Mouse (Mus musculus): ENCODE measurements around the gene Mrnip.
"Not testable (repeated sequence)": the region's sequence is repeated elsewhere in the genome, so short reads cannot be mapped to it uniquely, and the experiment has no call there.

The Mrnip gene

GRCm38 (mm10) chr11:50174111-50174729, at the start of gene Mrnip:
Gene Mrnip (plus strand): TSS chr11:50174444.
- not testable (repeated sequence) for DNase-seq

DNA sequence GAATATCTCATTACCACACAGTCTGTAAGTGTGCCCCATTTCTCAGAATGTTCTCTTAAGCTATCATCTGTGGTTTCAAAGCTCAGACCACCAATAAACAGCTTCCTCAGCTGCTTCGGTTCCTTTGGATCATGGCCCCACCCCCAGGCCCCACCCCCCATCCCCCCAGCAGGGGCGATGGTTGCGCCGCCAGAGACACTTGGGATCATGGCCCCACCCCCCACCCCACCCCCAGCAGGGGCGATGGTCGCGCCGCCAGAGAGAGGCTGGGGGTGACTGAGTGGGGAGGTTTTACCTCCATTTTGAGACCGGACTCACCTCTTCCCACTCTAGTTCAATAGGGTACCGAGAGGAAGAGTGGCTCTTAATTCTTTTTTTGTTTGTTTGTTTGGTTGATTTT, 46.5 kb upstream of the Mrnip start:
- DNase-seq = no peak

GRCm38 (mm10) chr11:50130811-50131766, 43.2 kb upstream of the Mrnip start, which contains the start of gene Tbc1d9b:
Gene Tbc1d9b (plus strand): TSS chr11:50131396.
- peak; percentile 95 to 97 for DNase-seq

DNA sequence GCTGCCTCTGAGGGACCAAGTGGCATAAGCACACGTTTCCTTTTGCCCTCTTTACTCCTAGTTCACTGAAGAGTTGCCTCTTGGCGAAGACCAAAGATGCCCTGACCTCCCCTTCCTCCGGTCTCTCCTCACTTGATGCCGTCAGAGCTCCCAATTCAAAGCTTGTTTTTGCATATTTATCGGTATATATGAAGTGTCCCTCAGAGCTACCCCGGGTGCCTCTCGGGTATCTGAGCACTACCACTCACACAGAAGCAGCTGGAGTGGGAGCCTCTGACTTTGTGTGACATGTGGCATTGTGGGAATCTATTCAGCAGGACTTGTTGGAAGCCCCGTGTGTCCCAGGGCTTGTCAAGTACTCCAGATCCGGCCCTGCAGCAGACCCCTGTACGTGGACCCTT, 42.4 kb upstream of the Mrnip start:
- DNase-seq = peak in 1 of 2 experiments; percentile 36

- peak in 1 of 2 experiments; percentile 40 for DNase-seq
Measured at GRCm38 (mm10) chr11:50132265-50132664, 42.0 kb upstream of the Mrnip start.

DNA sequence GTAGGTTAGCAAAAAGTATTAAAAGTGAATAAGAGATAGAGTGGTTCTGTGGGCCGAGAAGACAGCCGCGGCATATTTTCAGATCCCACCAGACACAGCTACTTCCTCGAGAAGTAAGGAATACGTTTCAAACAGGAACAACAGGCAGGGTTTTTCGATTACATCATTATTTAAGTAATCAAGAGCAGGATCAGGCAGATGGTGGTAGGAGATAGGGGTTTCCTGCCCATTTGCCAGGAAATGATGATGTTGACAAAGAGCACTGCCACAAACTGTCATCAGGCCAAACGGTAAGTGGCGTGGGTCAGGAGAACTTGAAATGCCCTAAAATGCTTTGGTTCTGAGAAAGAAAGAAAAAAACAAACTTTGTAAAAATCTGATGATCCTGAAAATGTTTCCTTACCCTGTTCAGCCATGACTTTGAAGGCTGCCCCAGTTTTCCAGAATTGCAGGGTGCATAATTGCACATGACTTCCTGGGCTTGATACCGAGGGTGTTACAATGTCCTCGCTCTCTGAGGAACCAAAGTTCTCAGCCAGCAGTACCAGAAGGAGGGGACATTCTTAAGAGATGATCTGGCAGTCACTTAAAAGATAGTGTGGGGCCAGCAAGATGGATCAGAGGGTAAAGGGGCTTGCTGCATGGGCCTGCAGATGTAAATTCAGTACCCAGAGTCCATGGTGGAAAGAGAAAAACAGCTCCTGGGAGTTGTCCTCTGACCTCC, 39.9 kb upstream of the Mrnip start:
- no peak for DNase-seq

DNA sequence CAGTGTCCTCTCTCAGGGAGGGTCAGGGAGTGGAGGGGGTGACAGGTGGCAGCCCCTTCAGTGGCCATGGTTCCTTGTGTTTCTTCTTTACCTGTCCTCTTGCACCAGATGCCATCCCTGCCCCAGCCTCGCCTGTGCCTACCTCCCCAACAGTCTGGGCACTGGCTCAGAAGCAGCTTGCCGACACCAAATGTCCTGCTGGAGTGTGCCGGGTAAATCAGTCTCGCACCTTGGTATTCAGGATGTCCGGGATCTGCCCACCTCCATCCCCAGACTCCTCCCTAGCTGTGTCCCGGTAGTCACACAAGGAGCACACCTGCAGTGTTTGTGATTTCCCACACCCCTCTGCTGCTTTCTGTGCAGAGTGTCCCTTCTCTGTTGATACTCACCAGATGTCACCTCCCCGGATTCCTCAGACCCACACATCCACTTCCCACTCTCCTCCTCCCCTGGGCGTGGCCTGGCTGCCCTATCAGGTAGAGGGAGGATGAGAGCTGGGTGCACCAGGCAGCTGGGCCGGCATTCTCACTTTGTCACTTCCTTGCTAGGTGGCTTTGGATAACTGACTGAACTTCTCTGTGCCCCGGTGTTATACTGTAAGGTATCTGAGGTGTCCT, 35.9 kb upstream of the Mrnip start:
- DNase-seq = peak; percentile 68 to 72

DNA sequence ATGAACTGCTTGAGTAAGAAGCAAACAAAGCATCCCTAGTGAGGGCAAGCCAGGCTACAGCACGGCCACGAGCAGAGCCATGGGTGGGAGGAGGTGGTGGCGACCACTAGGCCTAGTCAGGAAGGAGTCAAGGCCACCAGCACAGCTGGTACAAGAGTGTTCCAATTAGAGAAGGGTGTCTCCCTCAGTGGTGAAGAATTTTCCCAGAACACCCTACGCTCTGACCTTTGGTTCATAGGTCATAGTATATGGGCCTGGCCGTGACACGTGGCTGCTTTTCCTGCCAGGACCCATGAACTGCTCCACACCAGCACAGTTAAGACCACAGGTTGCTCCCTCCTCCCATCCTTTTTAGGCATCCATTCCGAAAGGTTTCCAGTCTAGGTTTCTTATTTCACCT, 34.7 kb upstream of the Mrnip start:
- DNase-seq = no peak

- peak in 1 of 2 experiments; percentile 26 for DNase-seq
Measured at GRCm38 (mm10) chr11:50145529-50145928, 28.7 kb upstream of the Mrnip start.

GRCm38 (mm10) chr11:50146121-50146520, 28.1 kb upstream of the Mrnip start:
- no peak for DNase-seq

- DNase-seq = no peak
Measured at GRCm38 (mm10) chr11:50147267-50147957, 26.8 kb upstream of the Mrnip start.

DNA sequence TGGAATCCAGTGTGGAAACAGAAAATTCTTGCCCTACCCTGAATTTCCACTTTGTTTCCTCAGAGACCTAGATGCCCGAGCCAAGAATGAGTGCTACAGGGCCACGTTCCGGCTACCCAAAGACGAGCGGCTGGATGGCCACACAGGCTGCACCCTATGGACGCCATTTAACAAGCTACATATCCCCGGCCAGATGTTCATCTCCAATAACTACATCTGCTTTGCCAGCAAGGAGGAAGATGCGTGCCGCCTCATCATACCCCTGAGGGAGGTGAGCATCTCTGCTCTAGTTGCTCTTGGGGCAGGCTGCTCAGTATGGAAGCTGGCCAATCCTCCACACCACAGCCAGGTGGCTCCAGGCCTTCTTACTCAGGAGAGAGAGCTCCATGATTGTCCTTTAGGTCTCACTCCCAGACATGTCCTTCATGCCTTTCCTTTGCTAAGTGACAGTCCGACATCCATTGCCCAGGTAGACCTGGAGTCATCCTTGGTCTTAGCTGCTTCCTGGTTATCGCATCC, 26.2 kb upstream of the Mrnip start:
- peak; percentile 66 to 72 for DNase-seq

- no peak for DNase-seq
Measured at GRCm38 (mm10) chr11:50149200-50149599, 25.0 kb upstream of the Mrnip start.

- no peak for DNase-seq
Measured at GRCm38 (mm10) chr11:50149603-50150150, 24.6 kb upstream of the Mrnip start.

DNA sequence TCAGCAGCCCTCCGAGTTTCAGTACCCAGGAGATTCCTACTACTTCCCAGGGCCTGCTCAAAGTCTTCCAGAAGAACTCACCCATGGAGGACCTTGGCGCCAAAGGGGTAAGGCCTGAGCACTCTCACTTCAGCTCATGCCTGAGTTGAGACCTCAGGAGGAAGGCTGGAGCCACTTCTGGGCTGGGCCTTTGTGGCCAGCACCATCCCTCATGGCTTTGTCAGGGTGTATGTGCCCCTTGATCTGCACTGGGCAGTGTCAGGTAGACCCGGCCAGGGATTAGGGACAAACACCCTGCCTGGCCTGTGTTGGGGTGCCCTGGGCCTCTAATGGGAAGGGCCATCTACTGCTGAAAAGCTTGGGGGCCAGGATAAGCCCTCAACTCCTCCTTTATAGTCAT, 22.9 kb upstream of the Mrnip start:
- DNase-seq = no peak

DNA sequence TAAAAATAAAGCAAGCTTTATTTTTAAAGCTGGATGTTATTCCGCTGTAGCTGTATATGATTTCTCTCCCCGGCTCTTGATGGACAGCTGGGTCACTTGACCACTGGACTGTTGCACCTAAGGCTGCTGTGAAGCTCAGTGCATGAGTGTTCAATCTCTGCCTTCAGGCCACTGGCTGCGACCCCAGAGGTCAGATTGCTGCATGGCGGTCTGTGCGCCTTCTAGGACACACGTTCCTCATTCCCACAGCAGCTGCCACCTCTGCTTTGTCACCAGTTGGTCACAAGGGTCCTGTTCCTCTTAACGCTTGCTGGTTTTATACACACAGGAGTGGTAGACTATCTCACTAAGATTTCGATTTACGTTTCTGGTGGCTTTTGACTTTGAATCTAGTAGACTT, 20.1 kb upstream of the Mrnip start:
- no peak for DNase-seq

DNA sequence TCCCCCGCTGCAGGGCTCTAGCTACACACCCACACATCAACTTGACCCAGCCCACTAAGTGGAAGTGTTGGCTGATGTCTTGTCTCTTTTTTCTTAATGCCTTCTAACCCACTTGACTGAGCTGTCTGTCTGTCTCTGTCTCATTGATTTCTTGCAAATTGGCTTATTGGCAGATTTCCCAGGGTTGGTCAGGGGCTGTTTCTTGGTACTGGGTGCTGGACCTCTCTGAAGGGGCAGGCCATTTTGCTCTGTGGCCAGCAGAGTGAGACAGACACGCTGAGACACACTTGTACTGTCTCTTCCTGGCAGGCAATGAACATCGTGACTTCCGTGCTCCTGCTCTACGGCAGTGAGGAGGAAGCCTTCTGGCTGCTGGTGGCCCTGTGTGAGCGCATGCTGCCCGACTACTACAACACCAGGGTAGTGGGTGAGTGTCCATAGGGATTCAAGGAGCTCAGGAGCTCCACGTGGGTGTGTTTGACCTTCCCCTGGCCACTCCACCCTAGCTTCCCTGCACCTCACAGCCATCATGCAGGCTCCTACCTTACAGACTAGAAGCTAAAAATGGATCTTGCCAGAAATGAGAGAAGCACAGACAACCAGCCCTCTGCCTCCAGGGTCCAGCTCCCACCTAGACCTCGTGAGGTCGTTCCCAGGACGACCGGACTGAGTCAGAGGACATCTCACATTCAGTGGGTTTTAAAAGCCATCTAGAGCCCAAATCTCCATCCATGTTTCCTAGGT, 19.3 kb upstream of the Mrnip start:
- no peak for DNase-seq

DNA sequence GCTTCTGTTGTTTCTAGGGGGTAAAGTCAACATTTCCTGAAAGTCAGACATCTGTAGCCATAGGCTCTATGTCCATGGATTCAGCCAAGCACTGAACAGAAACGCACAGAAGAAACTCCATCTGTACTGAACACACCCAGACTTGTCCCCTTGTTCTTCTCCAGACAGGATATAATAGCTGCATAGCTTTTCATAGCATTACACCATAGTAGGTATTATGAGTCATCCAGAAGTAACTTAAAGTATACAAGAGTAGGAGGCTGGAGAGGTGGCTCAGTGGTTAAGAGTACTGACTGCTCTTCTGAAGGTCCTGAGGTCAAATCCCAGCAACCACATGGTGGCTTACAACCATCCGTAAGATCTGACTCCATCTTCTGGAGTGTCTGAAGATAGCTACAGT, 18.5 kb upstream of the Mrnip start:
- DNase-seq = no peak

DNA sequence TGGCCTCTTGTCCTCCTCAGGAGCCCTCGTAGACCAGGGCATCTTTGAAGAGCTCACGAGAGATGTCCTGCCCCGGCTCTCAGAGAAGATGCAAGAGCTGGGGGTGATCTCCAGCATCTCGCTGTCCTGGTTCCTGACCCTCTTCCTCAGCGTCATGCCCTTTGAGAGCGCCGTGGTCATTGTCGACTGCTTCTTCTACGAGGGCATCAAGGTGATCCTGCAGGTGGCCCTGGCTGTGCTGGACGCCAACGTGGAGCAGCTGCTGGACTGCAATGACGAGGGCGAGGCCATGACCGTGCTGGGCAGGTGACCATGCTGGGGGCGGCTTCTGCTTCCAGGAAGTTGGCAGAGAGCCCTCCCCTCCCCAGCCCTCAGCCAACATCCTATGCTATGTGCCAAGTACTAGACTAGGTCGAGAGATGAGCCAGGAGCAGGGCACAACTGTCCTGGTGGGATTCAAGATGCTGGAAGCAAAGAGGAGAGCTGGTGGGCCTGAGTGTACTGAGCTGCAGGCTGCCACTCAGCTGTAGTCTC, 17.5 kb upstream of the Mrnip start:
- peak; percentile 51 to 64 for DNase-seq

- no peak for DNase-seq
Measured at GRCm38 (mm10) chr11:50158346-50158745, 15.9 kb upstream of the Mrnip start.

DNA sequence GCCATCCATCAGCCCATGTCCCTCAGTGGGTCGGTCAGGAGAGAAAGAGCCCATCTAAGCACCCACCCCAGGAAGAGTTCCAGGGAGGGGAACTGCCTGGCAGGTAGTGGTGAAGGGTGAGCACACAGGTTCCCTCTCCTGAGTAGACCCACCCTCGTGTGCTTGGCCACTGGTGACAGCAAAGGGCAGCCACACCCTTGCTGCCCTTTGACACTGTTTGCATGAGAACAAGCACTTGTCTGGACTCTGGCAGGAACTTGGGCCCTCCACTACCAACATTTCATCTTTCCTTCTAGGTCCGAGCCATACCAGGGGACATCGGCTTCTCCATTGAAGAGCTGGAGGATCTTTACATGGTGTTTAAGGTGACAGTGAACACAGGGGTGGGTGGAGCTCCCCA, 14.9 kb upstream of the Mrnip start:
- no peak for DNase-seq

Measured in cerebellum, postnatal 25 days (tissue).